Mouse (Mus musculus) midbrain, embryonic 10.5 days (tissue): ENCODE measurements around the gene Rbfox2. TPM values are rescaled to one million over a fixed set of nuclear protein-coding genes. Genes with fewer than 3 reads are reported as not detected.

Experiments
- DNase-seq: peaks from one replicate; pipeline ENCODE4 v3.0.0-alpha.2; 2017; ENCODE audit warnings: low spot score
- H3K27ac ChIP-seq: fragments of 300-500 bp; sonication (generic); replicated peaks from 2 replicates; pipeline ENCODE4 v1.5.1; 2016; ENCODE audit warnings: mild to moderate bottlenecking
- H3K27me3 ChIP-seq: fragments of 300-500 bp; sonication (generic); 2 replicates; pipeline ENCODE4 v1.6.1; 2016; ENCODE audit warnings: low read depth, mild to moderate bottlenecking; ENCODE audit not compliant: poor library complexity, severe bottlenecking
- H3K36me3 ChIP-seq: fragments of 300-500 bp; sonication (generic); 2 replicates; pipeline ENCODE4 v1.6.1; 2016; ENCODE audit warnings: mild to moderate bottlenecking, moderate library complexity
- H3K4me1 ChIP-seq: fragments of 300-500 bp; sonication (generic); 2 replicates; pipeline ENCODE4 v1.6.1; 2016
- H3K4me3 ChIP-seq: fragments of 300-500 bp; sonication (generic); 2 replicates; pipeline ENCODE4 v1.5.1; 2016; ENCODE audit warnings: mild to moderate bottlenecking, moderate library complexity
- H3K9me3 ChIP-seq: fragments of 300-500 bp; sonication (generic); replicated peaks from 2 replicates; pipeline ENCODE4 v1.6.1; 2016; ENCODE audit warnings: mild to moderate bottlenecking
- WGBS: fragments of 180-500 bp; shearing (Covaris S2); methylation state at CpG from one replicate; pipeline ENCODE4 v1.1.7; 2016; 5-methylcytosine and 5-hydroxymethylcytosine counted together
- polyA plus RNA-seq: library from polyadenylated mRNA; unstranded; fragments of >200 nt; fragmentation: Nextera tagmentation; extraction: Ambion mirVana; gene quantifications from 2 replicates; pipeline ENCODE4 v1.2.1, GENCODE M21; 2016

The Rbfox2 gene
- polyA plus RNA-seq, 1 experiment from 2014 or later = 35.7 TPM

DNA sequence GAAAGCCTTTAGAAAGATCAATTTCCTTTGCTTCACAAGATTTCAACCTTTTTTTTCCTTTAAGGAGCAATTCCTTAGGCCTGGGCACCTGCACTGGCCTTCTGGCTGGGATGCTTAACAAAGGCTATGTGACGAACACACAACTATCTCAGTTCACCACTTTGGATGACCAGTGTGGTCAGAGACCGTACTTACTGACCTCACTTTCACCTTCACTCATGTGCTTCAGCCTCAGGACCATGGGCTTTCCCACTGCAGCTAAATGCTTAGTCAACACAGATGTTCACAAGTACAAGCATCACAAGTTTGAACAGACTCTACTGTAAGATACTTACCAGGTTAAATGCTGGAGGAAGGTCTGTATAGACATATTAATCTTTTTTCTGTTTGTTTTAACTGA lies 194.4 kb downstream of the Rbfox2 start:
- DNase-seq = no peak
- no peaks in the 10 kb centered on the region for H3K27me3 ChIP-seq
- no peaks in the 10 kb centered on the region for H3K9me3 ChIP-seq
- peaks cover 48% of the 10 kb centered on the region for H3K36me3 ChIP-seq
- 89% methylated on average over 2 of the region's 2 CpGs for WGBS
- H3K4me3 ChIP-seq = no peak overlapping the region
- H3K27ac ChIP-seq = no peak overlapping the region
- peaks cover 11% of the 10 kb centered on the region for H3K4me1 ChIP-seq

DNA sequence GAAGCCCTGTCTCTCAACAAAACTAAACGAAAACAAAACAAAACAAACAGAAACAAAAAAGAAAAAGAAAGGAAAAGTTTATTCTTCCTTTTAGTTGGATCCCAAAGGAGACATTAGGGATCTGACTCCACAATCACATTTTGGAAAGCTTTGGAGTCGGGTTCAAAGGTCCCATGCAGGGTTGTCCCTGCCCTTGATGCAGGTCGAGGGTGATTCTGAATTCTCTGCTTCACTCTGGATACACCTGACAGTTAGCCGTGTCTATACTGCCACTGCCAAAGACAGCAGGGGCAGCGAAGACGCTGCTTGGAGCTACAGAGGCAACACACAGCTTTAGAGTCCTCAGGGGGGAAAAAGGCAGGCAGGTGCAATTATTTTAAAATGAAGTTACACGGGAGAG lies 194.9 kb downstream of the Rbfox2 start:
- 88% methylated on average over 7 of the region's 7 CpGs for whole genome bisulfite sequencing
- H3K36me3 ChIP-seq = peaks cover 48% of the 10 kb centered on the region

DNA sequence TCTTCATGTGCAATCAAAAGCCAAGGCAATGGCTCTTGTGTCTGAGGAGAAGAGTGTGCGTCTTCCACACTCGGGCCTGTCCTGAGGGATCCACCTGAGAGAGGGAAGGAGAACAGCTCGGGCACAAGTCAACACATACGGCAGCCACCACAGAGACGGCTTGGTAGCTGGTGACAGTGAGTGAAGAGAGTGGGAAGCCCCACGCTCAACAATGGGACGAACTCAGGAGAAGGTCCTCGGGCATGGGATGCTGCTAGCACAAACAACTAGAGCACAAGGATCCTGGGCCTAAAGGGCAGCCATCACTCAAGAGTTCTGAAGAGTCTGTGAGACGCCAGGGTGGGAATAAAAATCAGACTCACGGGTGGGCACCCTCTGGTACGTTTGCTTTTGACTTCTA lies 196.4 kb downstream of the Rbfox2 start:
- no peak overlapping the region for H3K27ac ChIP-seq
- peaks cover 35% of the 10 kb centered on the region for H3K36me3 ChIP-seq
- no peak for DNase-seq
- no peak overlapping the region for H3K4me3 ChIP-seq
- 0 out of 2 replicates have a peak, but pooled peaks cover 5% of the 10 kb centered on the region for H3K4me1 ChIP-seq
- H3K9me3 ChIP-seq = no peaks in the 10 kb centered on the region
- no peaks in the 10 kb centered on the region for H3K27me3 ChIP-seq
- whole genome bisulfite sequencing = 90% methylated on average over 11 of the region's 11 CpGs

More for the DNA sequence above, 194.9 kb downstream of the Rbfox2 start:
- H3K4me3 ChIP-seq = no peak overlapping the region
- H3K4me1 ChIP-seq = peaks cover 7% of the 10 kb centered on the region
- no peaks in the 10 kb centered on the region for H3K9me3 ChIP-seq
- H3K27me3 ChIP-seq = no peaks in the 10 kb centered on the region
- no peak for DNase-seq
- no peak overlapping the region for H3K27ac ChIP-seq

DNA sequence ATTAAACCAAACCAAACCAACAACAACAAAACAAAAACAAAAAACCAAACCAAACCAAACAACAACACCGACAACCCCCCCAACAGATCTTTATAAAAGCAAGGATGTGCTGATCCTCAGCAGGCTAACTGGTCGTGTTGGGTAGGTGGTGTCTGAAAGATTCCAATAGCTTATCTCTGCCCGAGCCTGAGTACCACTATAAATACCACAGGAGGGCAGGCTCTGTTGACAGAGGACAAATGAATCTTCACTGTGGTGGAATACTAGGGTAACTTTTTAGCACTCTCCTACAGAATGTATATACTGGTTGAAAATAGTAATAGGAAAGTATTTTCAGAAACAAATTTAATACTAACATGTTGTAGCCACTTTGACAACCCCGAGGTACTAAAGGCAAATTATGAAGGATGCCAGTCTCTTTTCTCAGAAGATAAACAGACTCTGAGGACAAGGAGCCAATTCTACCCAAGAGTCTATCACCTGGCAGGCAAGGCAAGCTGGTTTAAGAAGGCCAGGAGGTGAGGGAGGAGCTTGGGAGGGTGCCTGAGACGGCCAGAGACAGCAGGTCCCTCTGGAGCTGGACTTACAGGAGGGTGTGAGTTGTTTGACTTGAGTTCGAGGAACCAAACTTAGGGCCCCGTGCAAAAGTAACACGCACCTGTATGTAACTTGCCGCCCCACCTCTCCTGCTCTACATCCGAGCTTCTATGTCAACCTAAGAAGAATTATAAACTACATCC lies 199.5 kb downstream of the Rbfox2 start:
- no peak for DNase-seq
- H3K4me3 ChIP-seq = no peak overlapping the region
- peaks cover 12% of the 10 kb centered on the region for H3K4me1 ChIP-seq
- no peaks in the 10 kb centered on the region for H3K27me3 ChIP-seq
- H3K36me3 ChIP-seq = peaks cover 13% of the 10 kb centered on the region
- no peaks in the 10 kb centered on the region for H3K9me3 ChIP-seq
- 88% methylated on average over 10 of the region's 10 CpGs for WGBS
- no peak overlapping the region for H3K27ac ChIP-seq

DNA sequence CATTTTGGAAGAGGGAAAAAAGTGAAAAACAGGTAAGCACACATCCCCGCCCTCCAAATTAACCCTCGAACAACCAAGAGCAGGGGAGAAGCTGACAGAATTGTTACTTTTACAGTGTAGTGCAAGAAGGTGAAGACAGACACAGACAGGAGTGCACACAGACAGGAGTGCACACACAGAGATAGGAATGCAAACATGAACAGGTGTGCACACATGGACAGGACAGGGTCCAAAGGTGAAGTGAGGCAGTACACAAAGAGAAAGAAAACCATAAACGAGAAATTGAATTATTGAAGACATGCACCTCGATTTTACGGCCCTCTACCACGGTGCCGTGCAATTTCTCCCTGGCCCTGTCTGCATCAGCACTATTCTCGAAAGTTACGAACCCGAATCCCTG lies 201.5 kb downstream of the Rbfox2 start:
- peaks cover 12% of the 10 kb centered on the region for H3K4me1 ChIP-seq
- H3K4me3 ChIP-seq = no peak overlapping the region
- no peak for DNase-seq
- no peaks in the 10 kb centered on the region for H3K9me3 ChIP-seq
- 94% methylated on average over 10 of the region's 10 CpGs for WGBS
- H3K36me3 ChIP-seq = peaks cover 18% of the 10 kb centered on the region
- no peaks in the 10 kb centered on the region for H3K27me3 ChIP-seq
- H3K27ac ChIP-seq = no peak overlapping the region

DNA sequence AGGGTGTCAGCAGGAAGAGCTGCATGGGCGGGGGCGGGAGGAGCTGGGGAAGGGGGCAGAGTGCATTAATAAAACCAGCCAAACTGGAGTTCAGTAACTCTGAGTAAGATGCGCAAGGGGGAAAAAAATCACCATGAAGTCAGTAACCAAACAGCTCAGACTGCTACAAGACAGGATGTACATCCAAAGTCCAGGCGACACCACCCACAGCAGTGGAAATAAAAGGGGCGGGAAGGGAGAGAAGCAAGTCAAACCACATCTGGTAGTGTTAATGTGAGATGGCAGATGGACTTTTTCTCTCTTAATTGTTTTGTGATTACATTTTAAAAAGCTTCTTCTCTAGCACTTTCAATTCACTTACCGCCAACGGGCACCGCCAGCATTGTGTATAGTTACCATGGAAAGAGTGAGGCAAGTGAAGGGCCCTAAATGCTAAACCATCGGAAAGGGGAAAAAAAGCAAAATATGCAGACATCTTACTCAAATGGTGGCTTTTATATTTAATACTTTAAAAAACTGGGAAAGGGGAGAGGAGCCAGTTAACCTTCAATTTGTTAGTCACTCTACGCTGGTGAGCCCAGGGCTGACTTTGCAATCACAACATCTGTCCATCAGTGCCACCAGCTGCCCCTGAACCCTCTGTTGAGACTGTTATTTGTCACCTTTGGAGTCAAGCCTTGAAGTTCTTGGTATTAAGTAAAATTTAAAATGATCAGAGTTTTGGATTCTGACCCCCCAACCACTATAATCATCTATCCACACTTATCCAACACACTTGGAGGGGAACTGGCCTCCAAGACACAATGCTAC lies 202.2 kb downstream of the Rbfox2 start:
- no peak overlapping the region for H3K27ac ChIP-seq
- no peak overlapping the region for H3K4me3 ChIP-seq
- no peaks in the 10 kb centered on the region for H3K27me3 ChIP-seq
- 86% methylated on average over 10 of the region's 10 CpGs for WGBS
- no peak for DNase-seq
- no peaks in the 10 kb centered on the region for H3K9me3 ChIP-seq
- H3K4me1 ChIP-seq = peaks cover 12% of the 10 kb centered on the region
- H3K36me3 ChIP-seq = peaks cover 19% of the 10 kb centered on the region

DNA sequence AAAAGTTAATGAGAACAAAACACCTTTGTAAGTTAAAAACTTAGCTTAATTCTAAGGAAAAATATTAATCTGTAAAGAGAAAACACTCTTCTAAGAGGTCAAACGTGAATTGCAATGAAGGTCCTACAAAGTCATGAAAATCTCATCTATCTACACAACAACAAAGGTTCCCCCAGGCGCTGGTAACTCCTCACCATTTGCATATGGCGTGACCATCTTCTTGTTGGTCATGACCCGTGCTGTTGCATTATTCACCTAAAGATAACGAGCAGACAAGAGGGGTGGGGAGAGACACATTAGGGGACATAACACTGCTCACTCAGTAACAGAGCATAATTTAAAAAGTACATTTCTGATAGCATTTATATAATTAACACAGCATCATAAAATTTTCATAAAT lies 204.1 kb downstream of the Rbfox2 start:
- Histone ChIP-seq H3K4me1 (peaks cover 12% of the 10 kb centered on the region), H3K27ac (no peak overlapping the region), H3K36me3 (peaks cover 35% of the 10 kb centered on the region), H3K9me3 (no peaks in the 10 kb centered on the region), H3K4me3 (no peak overlapping the region), H3K27me3 (no peaks in the 10 kb centered on the region)
- DNase-seq = no peak
- WGBS = 84% methylated on average over 5 of the region's 5 CpGs

DNA sequence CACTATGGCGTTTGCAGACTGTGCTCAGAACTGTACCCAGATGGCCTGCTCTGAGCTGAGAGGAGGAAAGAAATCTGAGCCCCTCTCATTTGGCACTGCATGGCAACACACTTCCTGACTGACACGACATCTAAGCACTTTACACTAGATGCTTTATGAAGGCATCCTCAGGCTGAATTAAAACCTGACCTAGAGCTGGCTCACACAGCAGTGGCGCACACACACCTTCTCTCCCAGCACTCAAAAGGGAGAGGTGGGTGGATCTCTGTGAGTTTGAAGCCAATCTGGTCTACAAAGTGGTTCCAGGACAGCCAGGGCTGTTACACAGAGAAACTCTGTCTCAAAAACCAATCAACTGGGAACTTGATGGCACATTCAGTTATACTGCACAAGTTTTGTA lies 207.0 kb downstream of the Rbfox2 start:
- Histone ChIP-seq H3K27ac (no peak overlapping the region), H3K4me3 (no peak overlapping the region), H3K36me3 (peaks cover 48% of the 10 kb centered on the region), H3K4me1 (peaks cover 10% of the 10 kb centered on the region), H3K9me3 (no peaks in the 10 kb centered on the region), H3K27me3 (no peaks in the 10 kb centered on the region)
- WGBS = 80% methylated on average over 3 of the region's 3 CpGs
- no peak for DNase-seq

DNA sequence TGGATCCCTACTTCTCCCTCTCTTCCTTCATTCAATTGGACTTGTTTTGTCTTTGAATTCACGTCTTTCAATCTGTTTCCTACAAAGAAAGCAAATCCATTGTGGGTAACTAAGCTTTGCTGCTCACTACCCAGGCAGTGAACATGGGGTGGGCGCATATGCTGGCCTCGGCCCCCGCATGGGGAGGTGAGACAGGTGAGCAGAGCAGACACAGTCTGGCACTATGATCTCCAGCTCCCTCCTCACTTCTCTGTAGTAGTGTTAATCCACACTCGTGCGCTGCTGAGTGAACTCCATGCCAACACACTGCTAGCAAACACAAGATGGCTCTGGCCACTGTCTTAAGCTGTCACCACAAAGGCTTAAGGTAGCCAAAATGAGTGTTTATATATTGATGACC lies 209.4 kb downstream of the Rbfox2 start:
- Histone ChIP-seq H3K27me3 (no peaks in the 10 kb centered on the region), H3K36me3 (peaks cover 60% of the 10 kb centered on the region), H3K4me1 (no peaks in the 10 kb centered on the region), H3K4me3 (no peak overlapping the region), H3K27ac (no peak overlapping the region), H3K9me3 (no peaks in the 10 kb centered on the region)
- 92% methylated on average over 6 of the region's 6 CpGs for WGBS
- DNase-seq = no peak

DNA sequence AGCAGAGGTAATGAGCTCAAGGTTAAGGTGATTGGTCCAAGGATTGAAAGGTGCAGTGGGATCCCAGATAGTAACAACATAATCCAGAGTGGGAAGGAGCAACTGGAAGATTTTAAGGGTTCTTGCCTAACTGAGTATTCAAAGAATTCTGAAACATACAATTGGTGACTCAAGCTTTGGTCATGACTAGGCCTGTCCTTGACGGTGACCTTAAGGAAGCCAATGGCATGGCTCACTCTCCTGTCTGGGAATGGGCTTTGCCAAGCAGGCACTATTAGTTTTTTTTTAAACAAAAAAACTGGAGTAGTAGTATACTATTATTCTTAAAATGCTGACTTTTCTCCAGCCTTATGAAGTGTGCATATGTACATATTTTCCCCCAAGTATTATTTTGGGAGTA lies 211.6 kb downstream of the Rbfox2 start:
- H3K27me3 ChIP-seq = no peaks in the 10 kb centered on the region
- 95% methylated on average over 1 of the region's 1 CpGs for WGBS
- H3K4me1 ChIP-seq = no peaks in the 10 kb centered on the region
- H3K27ac ChIP-seq = no peak overlapping the region
- peaks cover 62% of the 10 kb centered on the region for H3K36me3 ChIP-seq
- H3K4me3 ChIP-seq = no peak overlapping the region
- no peaks in the 10 kb centered on the region for H3K9me3 ChIP-seq
- DNase-seq = no peak

DNA sequence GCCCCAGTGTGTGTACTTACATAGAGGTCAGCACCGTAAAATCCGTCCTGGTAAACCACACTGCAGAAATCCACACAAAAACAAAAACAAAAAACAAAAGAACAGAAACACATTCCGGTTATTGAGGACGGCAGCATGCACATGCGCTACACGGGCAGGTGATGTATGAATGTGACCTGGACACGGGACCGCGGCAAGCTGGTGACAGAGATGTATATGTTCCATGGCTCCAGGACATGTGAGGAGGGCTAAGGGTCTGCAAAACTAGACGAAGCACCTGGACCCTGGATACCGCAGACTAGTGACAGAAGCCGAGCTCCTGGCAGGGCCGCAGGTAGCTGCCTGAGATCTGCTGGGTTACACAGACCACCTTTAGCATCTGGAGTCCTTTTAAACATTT lies 212.4 kb downstream of the Rbfox2 start:
- H3K4me3 ChIP-seq = no peak overlapping the region
- DNase-seq = no peak
- no peaks in the 10 kb centered on the region for H3K27me3 ChIP-seq
- peaks cover 60% of the 10 kb centered on the region for H3K36me3 ChIP-seq
- no peak overlapping the region for H3K27ac ChIP-seq
- H3K4me1 ChIP-seq = no peaks in the 10 kb centered on the region
- WGBS = 96% methylated on average over 13 of the region's 13 CpGs
- H3K9me3 ChIP-seq = no peaks in the 10 kb centered on the region

DNA sequence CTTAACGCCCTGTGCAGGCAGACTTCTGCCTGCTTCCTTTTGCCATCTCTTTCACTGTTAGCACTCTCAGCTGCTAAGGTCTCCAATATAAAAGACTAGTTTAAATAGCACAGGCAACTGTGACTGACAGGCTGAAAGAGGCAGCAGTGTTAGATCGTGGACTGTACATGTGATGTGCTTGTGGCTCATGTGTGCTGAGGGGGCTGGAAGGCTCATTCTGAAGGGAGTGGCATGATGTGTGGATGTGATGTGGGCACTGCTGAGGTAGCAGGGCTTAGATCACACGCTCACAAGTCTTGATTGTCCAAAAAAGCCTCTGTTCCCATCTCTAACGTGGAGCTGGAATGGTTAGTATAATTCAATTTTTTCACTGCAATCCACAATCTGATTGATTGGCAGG lies 215.4 kb downstream of the Rbfox2 start:
- no peaks in the 10 kb centered on the region for H3K9me3 ChIP-seq
- peaks cover 51% of the 10 kb centered on the region for H3K36me3 ChIP-seq
- WGBS = 91% methylated on average over 4 of the region's 4 CpGs
- no peaks in the 10 kb centered on the region for H3K27me3 ChIP-seq
- H3K4me3 ChIP-seq = no peak overlapping the region
- no peak overlapping the region for H3K27ac ChIP-seq
- no peak for DNase-seq
- no peaks in the 10 kb centered on the region for H3K4me1 ChIP-seq

DNA sequence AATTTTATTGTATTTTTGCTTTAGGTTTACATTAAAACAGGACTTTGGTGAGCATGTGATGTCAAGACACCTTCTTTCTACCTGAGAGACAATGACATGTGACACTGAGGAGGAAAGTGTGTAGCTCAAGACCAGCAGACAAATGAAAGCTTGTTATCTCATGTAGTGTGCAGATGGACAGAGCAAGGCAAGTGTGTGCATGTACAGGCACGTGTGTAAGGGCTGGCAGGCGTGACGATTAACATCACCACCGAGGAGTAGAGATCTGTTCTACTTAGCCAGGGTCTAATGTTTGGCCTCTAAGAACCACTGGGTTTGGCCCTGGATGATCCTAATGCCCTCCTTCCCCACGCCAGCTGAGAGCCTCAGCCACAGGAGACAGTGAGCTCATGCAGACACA lies 216.3 kb downstream of the Rbfox2 start:
- H3K27me3 ChIP-seq = no peaks in the 10 kb centered on the region
- 91% methylated on average over 5 of the region's 5 CpGs for WGBS
- no peak for DNase-seq
- no peak overlapping the region for H3K4me3 ChIP-seq
- no peaks in the 10 kb centered on the region for H3K4me1 ChIP-seq
- H3K36me3 ChIP-seq = peaks cover 51% of the 10 kb centered on the region
- H3K9me3 ChIP-seq = no peaks in the 10 kb centered on the region
- no peak overlapping the region for H3K27ac ChIP-seq
